Mouse (Mus musculus) heart, embryonic 11.5 days (tissue): Measurements from ENCODE around the gene Slc4a1. TPM values are rescaled to one million over a fixed set of nuclear protein-coding genes. Genes with fewer than 3 reads are reported as not detected.

Experiments used
- ATAC-seq: fragments of 200-750 bp; cut with Nextera tagmentation; replicated peaks from 2 replicates; pipeline ENCODE4 v1.8.0; 2017; ENCODE audit warnings: moderate library complexity; ENCODE audit not compliant: insufficient number of reproducible peaks, low FRiP score, low TSS enrichment
- H3K27ac ChIP-seq: fragments of 300-500 bp; sonication (generic); 2 replicates; pipeline ENCODE4 v1.5.1; 2014; ENCODE audit warnings: mild to moderate bottlenecking, low read depth, low read length
- H3K27me3 ChIP-seq: fragments of 300-500 bp; sonication (generic); 2 replicates; pipeline ENCODE4 v1.6.1; 2014; ENCODE audit warnings: mild to moderate bottlenecking, low read length, mixed read lengths; ENCODE audit not compliant: control insufficient read depth, insufficient read depth
- H3K36me3 ChIP-seq: fragments of 300-500 bp; sonication (generic); 2 replicates; pipeline ENCODE4 v1.6.1; 2014; ENCODE audit warnings: mild to moderate bottlenecking, low read length, moderate library complexity, mixed read lengths; ENCODE audit not compliant: control insufficient read depth, insufficient read depth
- H3K4me1 ChIP-seq: fragments of 300-500 bp; sonication (generic); 2 replicates; pipeline ENCODE4 v1.6.1; 2014; ENCODE audit warnings: low read length; ENCODE audit not compliant: control insufficient read depth, insufficient read depth
- H3K4me2 ChIP-seq: fragments of 300-500 bp; sonication (generic); 2 replicates; pipeline ENCODE4 v1.6.1; 2014; ENCODE audit warnings: mild to moderate bottlenecking, moderate library complexity
- H3K4me3 ChIP-seq: fragments of 300-500 bp; sonication (generic); 2 replicates; pipeline ENCODE4 v1.5.1; 2014; ENCODE audit warnings: low read depth, low read length
- H3K9ac ChIP-seq: fragments of 300-500 bp; sonication (generic); 2 replicates; pipeline ENCODE4 v1.6.1; 2014; ENCODE audit warnings: mild to moderate bottlenecking, low read depth, low read length, moderate library complexity
- H3K9me3 ChIP-seq: fragments of 300-500 bp; sonication (generic); replicated peaks from 2 replicates; pipeline ENCODE4 v1.6.1; 2016; ENCODE audit warnings: low read length; ENCODE audit not compliant: control insufficient read depth
- WGBS: fragments of 180-500 bp; shearing (Covaris S2); extraction: QIAGEN DNeasy Blood & Tissue Kit; methylation state at CpG from one replicate; pipeline ENCODE4 v1.1.7; 2014; ENCODE audit not compliant: insufficient replicate concordance; 5-methylcytosine and 5-hydroxymethylcytosine counted together
- polyA plus RNA-seq: library from polyadenylated mRNA; unstranded; fragments of >200 nt; fragmentation: Nextera tagmentation; extraction: Ambion mirVana; gene quantifications from 2 replicates; pipeline ENCODE4 v1.2.1, GENCODE M21; 2014

The Slc4a1 gene
- polyA plus RNA-seq, 1 experiment from 2014 or later: 102 TPM

GRCm38 (mm10) chr11:102316572-102317297 is 49.3 kb downstream of the Slc4a1 start:
- Histone ChIP-seq H3K27me3 (no peaks in the 10 kb centered on the region), H3K4me3 (peak overlapping the region; percentile 100), H3K9ac (peak overlapping the region; percentile 100), H3K4me2 (peak overlapping the region; percentile 75), H3K4me1 (peaks cover 17% of the 10 kb centered on the region), H3K9me3 (no peaks in the 10 kb centered on the region), H3K36me3 (peaks cover 25% of the 10 kb centered on the region), H3K27ac (peak overlapping the region; percentile 99)
- under 1% methylated on average over 55 of the region's 80 CpGs for WGBS
- peak; percentile 41 for ATAC-seq

- Histone ChIP-seq H3K36me3 (peaks cover 25% of the 10 kb centered on the region), H3K27ac (peak overlapping the region; percentile 99), H3K4me2 (peak overlapping the region; percentile 75), H3K9me3 (no peaks in the 10 kb centered on the region), H3K27me3 (no peaks in the 10 kb centered on the region), H3K4me1 (peaks cover 23% of the 10 kb centered on the region), H3K9ac (peak overlapping the region; percentile 100), H3K4me3 (peak overlapping the region; percentile 100)
- WGBS: 19% methylated on average over 14 of the region's 14 CpGs
- ATAC-seq: no peak
These were observed 50.1 kb downstream of the Slc4a1 start for GRCm38 (mm10) chr11:102315690-102316571.

GRCm38 (mm10) chr11:102314321-102314720 is 51.7 kb downstream of the Slc4a1 start:
- H3K27me3 ChIP-seq: no peaks in the 10 kb centered on the region
- peaks cover 25% of the 10 kb centered on the region for H3K4me1 ChIP-seq
- H3K9ac ChIP-seq: no peak overlapping the region
- H3K27ac ChIP-seq: no peak overlapping the region
- peaks cover 25% of the 10 kb centered on the region for H3K36me3 ChIP-seq
- no peak for ATAC-seq
- H3K4me2 ChIP-seq: no peak overlapping the region
- 87% methylated on average over 12 of the region's 12 CpGs for WGBS
- no peak overlapping the region for H3K4me3 ChIP-seq
- no peaks in the 10 kb centered on the region for H3K9me3 ChIP-seq

GRCm38 (mm10) chr11:102312586-102312985 is 53.4 kb downstream of the Slc4a1 start:
- peaks cover 30% of the 10 kb centered on the region for H3K4me1 ChIP-seq
- H3K27me3 ChIP-seq: no peaks in the 10 kb centered on the region
- peaks cover 30% of the 10 kb centered on the region for H3K36me3 ChIP-seq

GRCm38 (mm10) chr11:102311966-102312365 is 54.0 kb downstream of the Slc4a1 start:
- no peak overlapping the region for H3K4me2 ChIP-seq
- WGBS: 86% methylated on average over 4 of the region's 4 CpGs
- peaks cover 30% of the 10 kb centered on the region for H3K4me1 ChIP-seq

More at GRCm38 (mm10) chr11:102312586-102312985, 53.4 kb downstream of the Slc4a1 start:
- Histone ChIP-seq H3K9me3 (no peaks in the 10 kb centered on the region), H3K4me3 (no peak overlapping the region), H3K27ac (no peak overlapping the region), H3K4me2 (no peak overlapping the region), H3K9ac (no peak overlapping the region)
- no peak for ATAC-seq
- WGBS: 84% methylated on average over 6 of the region's 6 CpGs

GRCm38 (mm10) chr11:102310768-102311695 is 55.0 kb downstream of the Slc4a1 start:
- H3K4me2 ChIP-seq: peak overlapping the region; percentile 25
- H3K27ac ChIP-seq: no peak overlapping the region
- peaks cover 44% of the 10 kb centered on the region for H3K36me3 ChIP-seq
- peak overlapping the region; percentile 29; the same call in 1 of the 2 replicates for H3K9ac ChIP-seq
- ATAC-seq: no peak
- peak overlapping the region; percentile 6; the same call in 1 of the 2 replicates for H3K4me3 ChIP-seq
- WGBS: 41% methylated on average over 38 of the region's 38 CpGs
- peaks cover 27% of the 10 kb centered on the region for H3K4me1 ChIP-seq
- no peaks in the 10 kb centered on the region for H3K27me3 ChIP-seq
- H3K9me3 ChIP-seq: no peaks in the 10 kb centered on the region

More at GRCm38 (mm10) chr11:102311966-102312365, 54.0 kb downstream of the Slc4a1 start:
- H3K27me3 ChIP-seq: no peaks in the 10 kb centered on the region
- no peak overlapping the region for H3K27ac ChIP-seq
- H3K9ac ChIP-seq: 0 out of 2 replicates have a peak overlapping the region, but pooled peaks have one; percentile 10
- H3K9me3 ChIP-seq: no peaks in the 10 kb centered on the region
- peaks cover 36% of the 10 kb centered on the region for H3K36me3 ChIP-seq
- no peak for ATAC-seq
- no peak overlapping the region; the same call in 1 of the 2 replicates for H3K4me3 ChIP-seq

GRCm38 (mm10) chr11:102309821-102310617 is 56.0 kb downstream of the Slc4a1 start:
- peak overlapping the region; percentile 58 for H3K9ac ChIP-seq
- H3K4me3 ChIP-seq: peak overlapping the region; percentile 40
- ATAC-seq: no peak
- H3K9me3 ChIP-seq: no peaks in the 10 kb centered on the region
- H3K27ac ChIP-seq: no peak overlapping the region
- peak overlapping the region; percentile 75 for H3K4me2 ChIP-seq
- peaks cover 44% of the 10 kb centered on the region for H3K36me3 ChIP-seq
- H3K27me3 ChIP-seq: no peaks in the 10 kb centered on the region
- 85% methylated on average over 22 of the region's 22 CpGs for WGBS
- H3K4me1 ChIP-seq: peaks cover 18% of the 10 kb centered on the region
